18 mouse cellular contexts compared by ENCODE assay signal in the genomic region with DNA sequence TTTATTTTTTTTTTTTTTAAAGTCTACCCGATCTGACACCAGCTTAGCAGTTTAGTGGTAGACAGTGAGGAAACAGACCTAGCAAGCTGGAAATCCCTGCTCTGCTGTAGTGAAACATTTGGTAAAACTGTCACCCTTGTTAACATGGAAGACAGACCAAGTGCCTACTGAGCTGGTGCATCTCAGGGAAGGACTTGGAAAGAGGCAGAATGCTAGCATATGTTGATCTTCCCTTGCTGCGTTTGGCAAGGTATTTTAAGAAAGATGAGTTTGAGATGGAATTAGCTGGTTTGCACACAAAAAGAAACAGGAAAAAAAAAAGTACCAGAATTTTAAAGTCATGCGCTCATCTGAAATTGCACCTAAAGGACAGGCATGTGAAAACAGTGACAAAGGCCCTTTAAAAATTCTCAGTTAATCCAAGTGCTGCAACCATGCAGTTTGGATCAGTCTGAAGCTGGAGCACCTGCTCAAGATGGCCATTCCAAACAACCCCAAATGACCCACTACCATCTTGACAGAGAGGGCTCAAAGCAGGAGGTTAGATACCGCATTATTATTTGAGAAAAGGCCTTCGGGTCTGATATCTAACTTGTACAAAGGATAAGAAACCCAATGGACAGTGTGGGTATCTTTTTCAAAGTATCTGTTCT.
DNase-seq lines count a peak whose midpoint lies in the region; ATAC-seq and TF ChIP-seq lines count a peak whose summit lies in the region.
"Had no signal": no experiment of that assay in that cellular context is flagged by ENCODE, and none has a peak within 500 bp of the region (broad histone marks: within the 10 kb centered on the region; RNA-seq: fewer than 3 reads in every experiment).

No protein-coding gene starts in this region.

- H3K36me3 ChIP-seq in midbrain, postnatal 0 days (ENCODE audit: insufficient read depth, low read length): no peaks in the 10 kb centered on the region
- H3K36me3 ChIP-seq: liver, embryonic 13.5 days; midbrain, embryonic 15.5 days; neural tube, embryonic 15.5 days had no signal

- H3K27me3 ChIP-seq in midbrain, postnatal 0 days (ENCODE audit: insufficient read depth, low read length): no peaks in the 10 kb centered on the region
- H3K27me3 ChIP-seq: liver, embryonic 13.5 days; midbrain, embryonic 15.5 days; neural tube, embryonic 15.5 days had no signal

- peak; percentile 13 for DNase-seq in layer of hippocampus, adult 11-12 months (ENCODE audit: low spot score)
- no peak for DNase-seq in layer of hippocampus, adult 9-10 months (ENCODE audit: low spot score)
- DNase-seq in right cerebral cortex, postnatal 36 days (ENCODE audit: low spot score in 2 of 2): peak; percentile 17 to 41
- no peak for DNase-seq in right cerebral cortex, postnatal 14 days
- DNase-seq in cerebellum, adult 8-10 months: peak; percentile 57
- peak; percentile 87 for DNase-seq in telencephalon, adult 2 months (ENCODE audit: low read depth, low spot score)
- no peak for DNase-seq in midbrain, postnatal 0 days (ENCODE audit: low spot score)
- no peak for DNase-seq in ovary, postnatal 14 days (ENCODE audit: low spot score)
- DNase-seq: embryo, embryonic 11 days; heart, postnatal 10 days; kidney, adult 11 months; kidney, postnatal 10 days; liver, embryonic 13.5 days; lung, embryonic 14.5 days; lung, postnatal 36 days had no signal

- no peak for TF ChIP-seq CTCF in midbrain, postnatal 0 days (IDR thresholded peaks at IDR 0.05)

- H3K4me2 ChIP-seq in midbrain, postnatal 0 days (ENCODE audit: low read depth, low read length, poor library complexity, severe bottlenecking): no peak overlapping the region
- H3K4me2 ChIP-seq: heart, embryonic 11.5 days; liver, embryonic 13.5 days; lung, embryonic 14.5 days; midbrain, embryonic 15.5 days; neural tube, embryonic 15.5 days had no signal

- 88% methylated on average over 5 of the region's 5 CpGs for WGBS in midbrain, postnatal 0 days

- H3K4me3 ChIP-seq in midbrain, postnatal 0 days (ENCODE audit: low read depth, low read length): no peak overlapping the region
- H3K4me3 ChIP-seq: liver, embryonic 13.5 days; midbrain, embryonic 15.5 days; neural tube, embryonic 15.5 days had no signal

- no peak overlapping the region for H3K27ac ChIP-seq in midbrain, postnatal 0 days (ENCODE audit: low read depth, low read length)
- H3K27ac ChIP-seq: liver, embryonic 13.5 days; midbrain, embryonic 15.5 days; neural tube, embryonic 15.5 days had no signal

- H3K9ac ChIP-seq in midbrain, postnatal 0 days (replicated peaks; ENCODE audit: low read length, poor library complexity, severe bottlenecking): no peak overlapping the region
- H3K9ac ChIP-seq: liver, embryonic 13.5 days; lung, embryonic 14.5 days; midbrain, embryonic 15.5 days; neural tube, embryonic 15.5 days had no signal

- no peaks in the 10 kb centered on the region for H3K4me1 ChIP-seq in midbrain, postnatal 0 days (ENCODE audit: insufficient read depth, low read length)
- H3K4me1 ChIP-seq: liver, embryonic 13.5 days had no signal

- ATAC-seq in midbrain, postnatal 0 days (ENCODE audit: low FRiP score): no peak
- ATAC-seq: midbrain, embryonic 15.5 days had no signal

- H3K9me3 ChIP-seq in midbrain, postnatal 0 days (ENCODE audit: low read length): no peaks in the 10 kb centered on the region
- H3K9me3 ChIP-seq: liver, embryonic 13.5 days; midbrain, embryonic 15.5 days; neural tube, embryonic 15.5 days had no signal

Comparison
In these comparisons a context has a peak if more than half of its experiments do, and no peak if none do; other contexts are left out.
1. DNase-seq: peak in layer of hippocampus, adult 11-12 months (single experiment), right cerebral cortex, postnatal 36 days (2 of 2), cerebellum, adult 8-10 months (single experiment) and telencephalon, adult 2 months (single experiment); none in layer of hippocampus, adult 9-10 months (single experiment), right cerebral cortex, postnatal 14 days (single experiment), midbrain, postnatal 0 days (single experiment) and ovary, postnatal 14 days (single experiment).